ENCODE assay signal across 18 mouse cellular contexts in the genomic region with DNA sequence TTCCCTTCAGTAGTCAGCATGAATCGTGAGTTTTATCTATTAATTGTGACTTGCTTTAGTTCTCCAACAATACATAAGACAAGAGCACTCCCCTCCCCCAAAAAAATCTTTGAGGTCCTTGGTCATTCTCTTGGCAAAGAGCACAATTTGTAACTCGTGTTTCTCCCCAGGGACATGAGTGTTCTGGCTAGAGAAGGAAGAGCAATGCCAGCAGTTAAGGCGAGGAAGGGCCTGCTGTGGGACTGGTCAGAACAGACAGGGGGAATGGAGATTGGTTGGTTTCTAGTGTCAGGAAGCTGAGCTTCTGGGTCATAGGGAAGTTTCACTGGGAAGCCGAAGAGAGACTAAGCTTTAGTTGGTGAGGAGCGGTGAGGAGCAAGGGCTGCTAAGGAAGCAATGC.
DNase-seq lines count a peak whose midpoint lies in the region; ATAC-seq lines count a peak whose summit lies in the region.
"Had no signal": no experiment of that assay in that cellular context is flagged by ENCODE, and none has a peak within 500 bp of the region (broad histone marks: within the 10 kb centered on the region; RNA-seq: fewer than 3 reads in every experiment).

No protein-coding gene starts in this region.

- peak; percentile 92 for DNase-seq in heart, adult 11 months
- peak; percentile 24 for DNase-seq in kidney, postnatal 14 days
- no peak for DNase-seq in kidney, adult 18-20 months
- DNase-seq in 3134 (ENCODE audit: extremely low read depth, insufficient read length, low spot score) = peak; percentile 64
- DNase-seq in embryonic facial prominence, embryonic 10.5 days (ENCODE audit: low spot score) = no peak
- DNase-seq: cerebellum, postnatal 14 days; gastrocnemius, adult 2 months; thymus, postnatal 36 days had no signal

- WGBS in heart, embryonic 11.5 days (ENCODE audit: insufficient replicate concordance) = 70% methylated on average over 5 of the region's 5 CpGs
- WGBS in embryonic facial prominence, embryonic 10.5 days = 77% methylated on average over 5 of the region's 5 CpGs

- H3K27me3 ChIP-seq in heart, embryonic 11.5 days (ENCODE audit: control insufficient read depth, insufficient read depth, low read length) = no peaks in the 10 kb centered on the region
- no peaks in the 10 kb centered on the region for H3K27me3 ChIP-seq in embryonic facial prominence, embryonic 10.5 days (replicated peaks; ENCODE audit: low read depth, poor library complexity, severe bottlenecking)
- H3K27me3 ChIP-seq: forebrain, embryonic 15.5 days; hindbrain, embryonic 13.5 days; intestine, embryonic 15.5 days; limb, embryonic 15.5 days had no signal

- H3K9me3 ChIP-seq in heart, embryonic 11.5 days (replicated peaks; ENCODE audit: control insufficient read depth, low read length) = no peaks in the 10 kb centered on the region
- no peaks in the 10 kb centered on the region for H3K9me3 ChIP-seq in embryonic facial prominence, embryonic 10.5 days
- H3K9me3 ChIP-seq: forebrain, embryonic 15.5 days; hindbrain, embryonic 13.5 days; intestine, embryonic 15.5 days; limb, embryonic 15.5 days had no signal

- H3K36me3 ChIP-seq in heart, embryonic 11.5 days (ENCODE audit: control insufficient read depth, insufficient read depth, low read length) = no peaks in the 10 kb centered on the region
- no peaks in the 10 kb centered on the region for H3K36me3 ChIP-seq in embryonic facial prominence, embryonic 10.5 days (replicated peaks)
- H3K36me3 ChIP-seq: forebrain, embryonic 15.5 days; hindbrain, embryonic 13.5 days; intestine, embryonic 15.5 days; limb, embryonic 15.5 days had no signal

- H3K9ac ChIP-seq in heart, embryonic 11.5 days (ENCODE audit: low read depth, low read length) = no peak overlapping the region
- H3K9ac ChIP-seq: forebrain, embryonic 15.5 days; hindbrain, embryonic 13.5 days; intestine, embryonic 15.5 days; limb, embryonic 15.5 days had no signal

- ATAC-seq in heart, embryonic 11.5 days (replicated peaks; ENCODE audit: insufficient number of reproducible peaks, low FRiP score, low TSS enrichment) = no peak
- no peak for ATAC-seq in frontal cortex, adult (ENCODE audit: low TSS enrichment)
- ATAC-seq: forebrain, embryonic 15.5 days; intestine, embryonic 15.5 days; midbrain, embryonic 16.5 days had no signal

- H3K4me2 ChIP-seq in heart, embryonic 11.5 days = no peak overlapping the region
- H3K4me2 ChIP-seq: forebrain, embryonic 15.5 days; hindbrain, embryonic 13.5 days; intestine, embryonic 15.5 days; limb, embryonic 15.5 days had no signal

- no peak overlapping the region for H3K4me3 ChIP-seq in heart, embryonic 11.5 days (ENCODE audit: low read depth, low read length)
- no peak overlapping the region for H3K4me3 ChIP-seq in embryonic facial prominence, embryonic 10.5 days
- H3K4me3 ChIP-seq: erythroblast, embryonic 14.5 days; forebrain, embryonic 15.5 days; gastrocnemius, adult 2 months; hindbrain, embryonic 13.5 days; intestine, embryonic 15.5 days; left cerebral cortex, adult 2 months; limb, embryonic 15.5 days had no signal

- H3K27ac ChIP-seq in heart, embryonic 11.5 days (ENCODE audit: low read depth, low read length) = no peak overlapping the region
- H3K27ac ChIP-seq in embryonic facial prominence, embryonic 10.5 days (replicated peaks) = peak overlapping the region; percentile 75
- H3K27ac ChIP-seq: forebrain, embryonic 15.5 days; gastrocnemius, adult 2 months; hindbrain, embryonic 13.5 days; intestine, embryonic 15.5 days; left cerebral cortex, adult 2 months; limb, embryonic 15.5 days; macrophage had no signal

- H3K4me1 ChIP-seq in heart, embryonic 11.5 days (ENCODE audit: control insufficient read depth, insufficient read depth, low read length) = no peaks in the 10 kb centered on the region
- H3K4me1 ChIP-seq in embryonic facial prominence, embryonic 10.5 days = peaks cover 20% of the 10 kb centered on the region
- H3K4me1 ChIP-seq: forebrain, embryonic 15.5 days; hindbrain, embryonic 13.5 days; intestine, embryonic 15.5 days had no signal

Comparison
In these comparisons a context has a peak if more than half of its experiments do, and no peak if none do; other contexts are left out.
1. DNase-seq: peak in heart, adult 11 months (single experiment), kidney, postnatal 14 days (single experiment) and 3134 (single experiment); none in kidney, adult 18-20 months (single experiment) and embryonic facial prominence, embryonic 10.5 days (single experiment).